Mouse (Mus musculus): ENCODE measurements around the gene Nav2. TPM values are rescaled to one million over a fixed set of nuclear protein-coding genes. Genes with fewer than 3 reads are reported as not detected.

The Nav2 gene
- polyA plus RNA-seq, 1 experiment: 32.5 TPM

- no peak for DNase-seq
- Histone ChIP-seq H3K4me3 (replicated peaks; ENCODE audit: insufficient read depth, low read depth, low read length) (no peak overlapping the region), H3K27me3 (ENCODE audit: control insufficient read depth, insufficient read depth, low read length) (no peaks in the 10 kb centered on the region), H3K4me1 (ENCODE audit: control insufficient read depth, insufficient read depth, low read length) (peaks cover 27% of the 10 kb centered on the region), H3K27ac (ENCODE audit: insufficient read depth, low read length) (no peak overlapping the region)
- 98% methylated on average over 8 of the region's 8 CpGs for WGBS
- TF ChIP-seq CTCF (IDR thresholded peaks at IDR 0.05; ENCODE audit: borderline replicate concordance, insufficient read depth, low read depth, low read length) (no peak), POLR2A (IDR thresholded peaks at IDR 0.05; ENCODE audit: borderline replicate concordance, insufficient read depth, low read length) (no peak)
Observed at GRCm38 (mm10) chr7:49164868-49165267, 256.4 kb downstream of the Nav2 start.

GRCm38 (mm10) chr7:49172926-49173325 lies 264.4 kb downstream of the Nav2 start:
- TF ChIP-seq POLR2A (IDR thresholded peaks at IDR 0.05; ENCODE audit: borderline replicate concordance, insufficient read depth, low read length): no peak
- TF ChIP-seq CTCF (IDR thresholded peaks at IDR 0.05; ENCODE audit: borderline replicate concordance, insufficient read depth, low read depth, low read length): no peak
- DNase-seq: no peak
- Histone ChIP-seq H3K27me3 (ENCODE audit: control insufficient read depth, insufficient read depth, low read length) (no peaks in the 10 kb centered on the region), H3K4me1 (ENCODE audit: control insufficient read depth, insufficient read depth, low read length) (peaks cover 30% of the 10 kb centered on the region), H3K4me3 (replicated peaks; ENCODE audit: insufficient read depth, low read depth, low read length) (no peak overlapping the region), H3K27ac (ENCODE audit: insufficient read depth, low read length) (no peak overlapping the region)
- 65% methylated on average over 3 of the region's 3 CpGs for WGBS

DNA sequence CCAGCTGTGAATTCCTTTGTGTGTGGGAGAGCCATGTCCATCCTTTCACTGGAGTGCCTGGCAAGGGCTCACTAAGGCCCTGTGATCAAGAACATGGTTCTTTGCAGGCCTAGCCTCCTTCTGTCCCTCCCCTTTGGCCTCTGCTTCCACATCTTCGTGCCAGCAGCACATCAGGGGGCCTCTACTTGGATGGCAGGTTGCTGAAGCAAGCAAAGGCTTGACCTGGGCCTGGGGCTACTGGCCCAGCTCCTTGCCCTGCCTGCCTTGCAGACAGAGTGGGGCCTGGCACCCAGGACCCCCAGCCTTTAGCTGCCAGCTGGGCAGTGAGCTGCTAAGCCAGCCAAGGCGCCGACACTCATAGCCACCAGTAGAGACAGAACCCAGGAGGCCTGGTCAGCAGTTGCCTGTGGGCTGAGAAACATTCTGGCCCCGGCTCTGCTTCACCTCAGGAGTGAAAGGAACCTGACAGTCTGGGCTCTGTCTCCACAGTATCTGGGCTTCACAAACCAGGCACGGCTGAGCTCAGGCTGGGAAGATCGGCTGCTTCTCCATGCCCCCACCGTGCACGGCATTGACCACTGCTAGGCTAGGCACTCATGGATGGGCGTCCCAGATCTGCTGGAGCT lies 267.4 kb downstream of the Nav2 start:
- TF ChIP-seq POLR2A (IDR thresholded peaks at IDR 0.05; ENCODE audit: borderline replicate concordance, insufficient read depth, low read length) (no peak), CTCF (IDR thresholded peaks at IDR 0.05; ENCODE audit: borderline replicate concordance, insufficient read depth, low read depth, low read length) (no peak)
- Histone ChIP-seq H3K4me3 (replicated peaks; ENCODE audit: insufficient read depth, low read depth, low read length) (no peak overlapping the region), H3K4me1 (ENCODE audit: control insufficient read depth, insufficient read depth, low read length) (peaks cover 23% of the 10 kb centered on the region), H3K27ac (ENCODE audit: insufficient read depth, low read length) (peak overlapping the region; percentile 75), H3K27me3 (ENCODE audit: control insufficient read depth, insufficient read depth, low read length) (no peaks in the 10 kb centered on the region)
- peak; percentile 78 for DNase-seq
- WGBS: 19% methylated on average over 9 of the region's 9 CpGs

DNA sequence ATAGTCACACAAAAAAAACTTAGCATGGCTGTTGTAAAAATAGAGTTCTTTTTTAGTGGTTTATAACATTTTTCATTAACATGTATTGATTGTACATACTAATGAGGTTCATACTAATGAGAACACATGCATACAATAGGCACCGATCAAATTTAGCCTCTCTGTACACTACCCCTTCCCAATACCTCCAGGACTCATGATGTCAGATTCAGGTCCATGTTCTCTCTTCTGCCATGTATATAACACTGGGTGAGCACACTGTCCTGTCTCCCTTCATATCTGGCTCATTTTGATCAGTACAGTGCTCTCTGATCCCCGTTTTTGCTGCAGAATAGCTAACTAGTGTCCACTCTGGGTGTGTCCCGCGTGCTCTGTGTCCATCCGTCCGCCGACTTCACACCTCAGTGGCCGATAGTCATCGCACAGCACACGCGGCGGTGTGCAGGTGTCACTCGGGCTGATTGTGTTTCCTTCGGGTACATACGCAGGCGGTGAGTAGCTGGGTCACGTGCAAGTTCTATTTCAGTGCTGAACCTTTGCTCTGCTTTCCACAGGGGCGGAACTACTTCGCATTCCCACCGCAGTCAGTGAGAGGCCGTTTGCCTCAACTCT lies 268.2 kb downstream of the Nav2 start:
- no peaks in the 10 kb centered on the region for H3K27me3 ChIP-seq (ENCODE audit: control insufficient read depth, insufficient read depth, low read length)
- no peak for DNase-seq
- H3K4me1 ChIP-seq (ENCODE audit: control insufficient read depth, insufficient read depth, low read length): peaks cover 30% of the 10 kb centered on the region
- H3K27ac ChIP-seq (ENCODE audit: insufficient read depth, low read length): no peak overlapping the region
- 91% methylated on average over 21 of the region's 21 CpGs for WGBS
- TF ChIP-seq CTCF (IDR thresholded peaks at IDR 0.05; ENCODE audit: borderline replicate concordance, insufficient read depth, low read depth, low read length): no peak
- no peak for TF ChIP-seq POLR2A (IDR thresholded peaks at IDR 0.05; ENCODE audit: borderline replicate concordance, insufficient read depth, low read length)
- no peak overlapping the region for H3K4me3 ChIP-seq (replicated peaks; ENCODE audit: insufficient read depth, low read depth, low read length)

DNA sequence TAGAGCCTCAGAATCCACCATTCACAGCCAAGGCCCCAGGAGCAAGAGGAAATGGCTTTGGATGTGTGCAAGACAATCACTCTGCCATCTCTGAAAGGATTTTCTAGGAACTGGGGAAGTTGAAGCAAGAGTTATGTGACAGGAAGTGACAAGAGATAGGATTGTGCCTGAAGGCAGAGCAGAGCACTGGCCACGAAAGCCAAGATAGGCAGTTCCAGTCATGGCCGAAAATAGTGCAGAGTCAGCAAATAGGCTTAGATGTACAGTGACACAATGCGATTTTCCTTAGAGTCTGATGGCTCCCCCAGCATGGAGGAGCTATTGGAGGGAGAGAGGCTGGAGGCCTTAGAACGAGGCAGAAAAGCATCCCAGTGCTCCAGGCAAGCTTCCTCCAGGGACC lies 269.7 kb downstream of the Nav2 start:
- H3K4me1 ChIP-seq (ENCODE audit: control insufficient read depth, insufficient read depth, low read length): peaks cover 32% of the 10 kb centered on the region
- H3K27me3 ChIP-seq (ENCODE audit: control insufficient read depth, insufficient read depth, low read length): no peaks in the 10 kb centered on the region
- no peak for DNase-seq
- 86% methylated on average over 4 of the region's 4 CpGs for WGBS
- TF ChIP-seq CTCF (IDR thresholded peaks at IDR 0.05; ENCODE audit: borderline replicate concordance, insufficient read depth, low read depth, low read length) (no peak), POLR2A (IDR thresholded peaks at IDR 0.05; ENCODE audit: borderline replicate concordance, insufficient read depth, low read length) (no peak)
- H3K4me3 ChIP-seq (replicated peaks; ENCODE audit: insufficient read depth, low read depth, low read length): no peak overlapping the region
- no peak overlapping the region for H3K27ac ChIP-seq (ENCODE audit: insufficient read depth, low read length)

GRCm38 (mm10) chr7:49181010-49181409 lies 272.5 kb downstream of the Nav2 start:
- no peak overlapping the region for H3K4me3 ChIP-seq (replicated peaks; ENCODE audit: insufficient read depth, low read depth, low read length)
- no peak overlapping the region for H3K27ac ChIP-seq (ENCODE audit: insufficient read depth, low read length)
- no peak for DNase-seq
- WGBS: 50% methylated on average over 8 of the region's 8 CpGs
- peaks cover 36% of the 10 kb centered on the region for H3K4me1 ChIP-seq (ENCODE audit: control insufficient read depth, insufficient read depth, low read length)
- TF ChIP-seq POLR2A (IDR thresholded peaks at IDR 0.05; ENCODE audit: borderline replicate concordance, insufficient read depth, low read length) (no peak), CTCF (IDR thresholded peaks at IDR 0.05; ENCODE audit: borderline replicate concordance, insufficient read depth, low read depth, low read length) (no peak)
- no peaks in the 10 kb centered on the region for H3K27me3 ChIP-seq (ENCODE audit: control insufficient read depth, insufficient read depth, low read length)

DNA sequence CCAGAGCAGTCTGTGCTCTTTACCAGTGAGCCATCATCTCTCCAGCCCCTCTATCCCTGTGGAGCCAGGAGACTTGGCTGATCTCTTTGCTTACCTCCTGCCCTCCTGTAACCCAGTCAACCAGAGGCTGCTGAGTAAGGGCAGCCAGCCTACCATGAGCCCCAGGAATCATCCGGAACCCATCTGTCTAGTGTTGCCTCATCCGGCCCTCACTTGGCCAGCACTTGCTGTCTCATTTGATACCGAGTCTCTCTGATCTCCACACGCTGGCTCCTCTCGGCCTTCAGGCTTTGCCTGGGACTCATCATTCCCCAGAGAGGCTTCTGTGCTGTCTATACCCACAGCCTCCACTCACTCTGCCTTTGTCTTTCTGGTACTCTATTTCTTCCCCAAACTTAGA lies 273.9 kb downstream of the Nav2 start:
- 20% methylated on average over 5 of the region's 5 CpGs for WGBS
- H3K4me3 ChIP-seq (replicated peaks; ENCODE audit: insufficient read depth, low read depth, low read length): no peak overlapping the region
- H3K4me1 ChIP-seq (ENCODE audit: control insufficient read depth, insufficient read depth, low read length): peaks cover 33% of the 10 kb centered on the region
- TF ChIP-seq CTCF (IDR thresholded peaks at IDR 0.05; ENCODE audit: borderline replicate concordance, insufficient read depth, low read depth, low read length) (no peak), POLR2A (IDR thresholded peaks at IDR 0.05; ENCODE audit: borderline replicate concordance, insufficient read depth, low read length) (no peak)
- no peaks in the 10 kb centered on the region for H3K27me3 ChIP-seq (ENCODE audit: control insufficient read depth, insufficient read depth, low read length)
- H3K27ac ChIP-seq (ENCODE audit: insufficient read depth, low read length): peak overlapping the region; percentile 55; the same call in 1 of the 2 replicates
- peak; percentile 63 to 80 for DNase-seq

- 11% methylated on average over 5 of the region's 5 CpGs for WGBS
- Histone ChIP-seq H3K4me3 (replicated peaks; ENCODE audit: insufficient read depth, low read depth, low read length) (no peak overlapping the region), H3K4me1 (ENCODE audit: control insufficient read depth, insufficient read depth, low read length) (peaks cover 36% of the 10 kb centered on the region), H3K27ac (ENCODE audit: insufficient read depth, low read length) (peak overlapping the region; percentile 42), H3K27me3 (ENCODE audit: control insufficient read depth, insufficient read depth, low read length) (no peaks in the 10 kb centered on the region)
- DNase-seq: peak; percentile 76 to 85
- no peak for TF ChIP-seq POLR2A (IDR thresholded peaks at IDR 0.05; ENCODE audit: borderline replicate concordance, insufficient read depth, low read length)
- no peak for TF ChIP-seq CTCF (IDR thresholded peaks at IDR 0.05; ENCODE audit: borderline replicate concordance, insufficient read depth, low read depth, low read length)
Observed at GRCm38 (mm10) chr7:49183696-49184095, 275.2 kb downstream of the Nav2 start.

Data from cerebellum, adult 2 months (tissue).